ENCODE assay signal across 30 mouse cellular contexts in genomic region chr9:109031001-109031400, GRCm38 (mm10). TPM values are rescaled to one million over a fixed set of nuclear protein-coding genes. Genes with fewer than 3 reads are reported as not detected.
"Had no signal": no experiment of that assay in that cellular context is flagged by ENCODE, and none has a peak within 500 bp of the region (broad histone marks: within the 10 kb centered on the region; RNA-seq: fewer than 3 reads in every experiment).

No protein-coding gene starts in this region.

- H3K4me1 ChIP-seq: embryonic facial prominence, embryonic 10.5 days; embryonic facial prominence, embryonic 12.5 days; embryonic facial prominence, embryonic 13.5 days; embryonic facial prominence, embryonic 15.5 days; forebrain, embryonic 10.5 days; forebrain, embryonic 12.5 days; forebrain, embryonic 13.5 days; forebrain, embryonic 15.5 days had no signal

- H3K9me3 ChIP-seq: embryonic facial prominence, embryonic 10.5 days; embryonic facial prominence, embryonic 12.5 days; embryonic facial prominence, embryonic 13.5 days; embryonic facial prominence, embryonic 15.5 days; forebrain, embryonic 10.5 days; forebrain, embryonic 12.5 days; forebrain, embryonic 13.5 days; forebrain, embryonic 15.5 days had no signal

- H3K27ac ChIP-seq: embryonic facial prominence, embryonic 10.5 days; embryonic facial prominence, embryonic 12.5 days; embryonic facial prominence, embryonic 13.5 days; embryonic facial prominence, embryonic 15.5 days; forebrain, embryonic 10.5 days; forebrain, embryonic 12.5 days; forebrain, embryonic 13.5 days; forebrain, embryonic 15.5 days; gastrocnemius, adult 2 months; heart, adult 2 months had no signal

- ATAC-seq: forebrain, embryonic 13.5 days; forebrain, embryonic 14.5 days; forebrain, embryonic 15.5 days; forebrain, embryonic 16.5 days; forebrain, postnatal 0 days had no signal

- H3K4me2 ChIP-seq: embryonic facial prominence, embryonic 12.5 days; embryonic facial prominence, embryonic 13.5 days; embryonic facial prominence, embryonic 15.5 days; forebrain, embryonic 12.5 days; forebrain, embryonic 13.5 days; forebrain, embryonic 15.5 days had no signal

- DNase-seq: cerebellum, adult 2 months; cerebellum, adult 8-10 months; cerebellum, adult 9-10 months; cerebellum, adult 9-11 months; cerebellum, postnatal 10 days; cerebellum, postnatal 14 days; cerebellum, postnatal 25 days; cerebellum, postnatal 36 days; embryo, embryonic 11 days; forebrain, postnatal 0 days; gastrocnemius, postnatal 10 days; gastrocnemius, postnatal 14 days; gastrocnemius, postnatal 25 days; gastrocnemius, postnatal 36 days; heart, adult 18-20 months had no signal

- H3K9ac ChIP-seq: embryonic facial prominence, embryonic 12.5 days; embryonic facial prominence, embryonic 13.5 days; embryonic facial prominence, embryonic 15.5 days; forebrain, embryonic 12.5 days; forebrain, embryonic 13.5 days; forebrain, embryonic 15.5 days; forebrain, postnatal 0 days had no signal

- H3K27me3 ChIP-seq: embryonic facial prominence, embryonic 12.5 days; embryonic facial prominence, embryonic 13.5 days; embryonic facial prominence, embryonic 15.5 days; forebrain, embryonic 12.5 days; forebrain, embryonic 13.5 days; forebrain, embryonic 15.5 days had no signal

- H3K4me3 ChIP-seq: embryonic facial prominence, embryonic 10.5 days; embryonic facial prominence, embryonic 12.5 days; embryonic facial prominence, embryonic 13.5 days; embryonic facial prominence, embryonic 15.5 days; erythroblast, embryonic 14.5 days; forebrain, embryonic 10.5 days; forebrain, embryonic 12.5 days; forebrain, embryonic 13.5 days; forebrain, embryonic 15.5 days; gastrocnemius, adult 2 months; heart, adult 2 months had no signal

- H3K36me3 ChIP-seq: embryonic facial prominence, embryonic 10.5 days; forebrain, embryonic 10.5 days; forebrain, embryonic 12.5 days had no signal

RNA-seq across cellular contexts. Expression of gene Ucn2, which starts 45.2 kb away (rescaled TPM):
- polyA plus RNA-seq: embryonic facial prominence, embryonic 10.5 days; embryonic facial prominence, embryonic 11.5 days; erythroblast, embryonic 14.5 days; forebrain, embryonic 10.5 days; forebrain, embryonic 11.5 days; forebrain, embryonic 12.5 days; forebrain, embryonic 13.5 days; forebrain, embryonic 15.5 days; forebrain, embryonic 16.5 days; forebrain, postnatal 0 days; heart, adult 2 months had no signal
